Mouse (Mus musculus) intestine, embryonic 14.5 days (tissue): ENCODE results near the gene Slc23a2. TPM values are rescaled to one million over a fixed set of nuclear protein-coding genes. Genes with fewer than 3 reads are reported as not detected.

Source experiments
- ATAC-seq: fragments of 200-750 bp; cut with Nextera tagmentation; replicated peaks from 2 replicates; pipeline ENCODE4 v1.8.0; 2017; ENCODE audit warnings: low read depth, moderate number of reproducible peaks, moderate TSS enrichment, moderate library complexity; ENCODE audit not compliant: low FRiP score, low TSS enrichment
- DNase-seq: peaks from one replicate; pipeline ENCODE4 v3.0.0-alpha.2; 2018; ENCODE audit warnings: low spot score
- H3K27ac ChIP-seq: fragments of 300-500 bp; sonication (generic); 2 replicates; pipeline ENCODE4 v1.5.1; 2014; ENCODE audit warnings: low read depth, mild to moderate bottlenecking, control low read depth
- H3K27me3 ChIP-seq: fragments of 300-500 bp; sonication (generic); replicated peaks from 2 replicates; pipeline ENCODE4 v1.6.1; 2014; ENCODE audit warnings: low read length, control low read depth; ENCODE audit not compliant: control insufficient read depth, insufficient read depth
- H3K36me3 ChIP-seq: fragments of 300-500 bp; sonication (generic); 2 replicates; pipeline ENCODE4 v1.6.1; 2014; ENCODE audit warnings: low read length, control low read depth; ENCODE audit not compliant: control insufficient read depth, insufficient read depth
- H3K4me1 ChIP-seq: fragments of 300-500 bp; sonication (generic); replicated peaks from 2 replicates; pipeline ENCODE4 v1.6.1; 2014; ENCODE audit warnings: low read length, control low read depth, mixed read lengths; ENCODE audit not compliant: control insufficient read depth, insufficient read depth
- H3K4me2 ChIP-seq: fragments of 300-500 bp; sonication (generic); 2 replicates; pipeline ENCODE4 v1.6.1; 2014; ENCODE audit warnings: low read length
- H3K4me3 ChIP-seq: fragments of 300-500 bp; sonication (generic); 2 replicates; pipeline ENCODE4 v1.5.1; 2014; ENCODE audit warnings: low read depth, low read length, control low read depth, mixed read lengths
- H3K9ac ChIP-seq: fragments of 300-500 bp; sonication (generic); 2 replicates; pipeline ENCODE4 v1.6.1; 2014; ENCODE audit warnings: mild to moderate bottlenecking, low read length
- H3K9me3 ChIP-seq: fragments of 300-500 bp; sonication (generic); 2 replicates; pipeline ENCODE4 v1.6.1; 2016; ENCODE audit warnings: low read length, control low read depth; ENCODE audit not compliant: control insufficient read depth
- WGBS: fragments of 180-500 bp; shearing (Covaris S2); extraction: QIAGEN DNeasy Blood & Tissue Kit; methylation state at CpG from one replicate; pipeline ENCODE4 v1.1.7; 2014; 5-methylcytosine and 5-hydroxymethylcytosine counted together
- polyA plus RNA-seq: library from polyadenylated mRNA; unstranded; fragments of >200 nt; fragmentation: Nextera tagmentation; extraction: Ambion mirVana; gene quantifications from 2 replicates; pipeline ENCODE4 v1.2.1, GENCODE M21; 2014

Gene Slc23a2
- polyA plus RNA-seq, 1 experiment from 2014 or later, result 17.4 TPM

GRCm38 (mm10) chr2:132171939-132172338, 27.0 kb upstream of the Slc23a2 start:
- H3K4me3 ChIP-seq, result no peak overlapping the region
- ATAC-seq, result no peak
- H3K27ac ChIP-seq, result no peak overlapping the region
- WGBS, result 79% methylated on average over 8 of the region's 8 CpGs
- H3K36me3 ChIP-seq, result no peaks in the 10 kb centered on the region
- H3K9ac ChIP-seq, result no peak overlapping the region
- no peaks in the 10 kb centered on the region for H3K9me3 ChIP-seq
- no peak overlapping the region for H3K4me2 ChIP-seq
- H3K4me1 ChIP-seq, result no peaks in the 10 kb centered on the region
- no peaks in the 10 kb centered on the region for H3K27me3 ChIP-seq
- no peak for DNase-seq

- DNase-seq (no peak), ATAC-seq (no peak)
- 84% methylated on average over 7 of the region's 7 CpGs for WGBS
- no peaks in the 10 kb centered on the region for H3K27me3 ChIP-seq
- no peaks in the 10 kb centered on the region for H3K36me3 ChIP-seq
- no peak overlapping the region for H3K4me3 ChIP-seq
- no peak overlapping the region for H3K27ac ChIP-seq
- H3K4me2 ChIP-seq, result no peak overlapping the region
- H3K4me1 ChIP-seq, result no peaks in the 10 kb centered on the region
- H3K9ac ChIP-seq, result no peak overlapping the region
- no peaks in the 10 kb centered on the region for H3K9me3 ChIP-seq
These were observed 24.2 kb upstream of the Slc23a2 start for GRCm38 (mm10) chr2:132169150-132169549.

- Histone ChIP-seq H3K4me1 (no peaks in the 10 kb centered on the region), H3K4me2 (no peak overlapping the region), H3K4me3 (no peak overlapping the region), H3K9ac (no peak overlapping the region), H3K9me3 (no peaks in the 10 kb centered on the region), H3K36me3 (no peaks in the 10 kb centered on the region), H3K27ac (no peak overlapping the region), H3K27me3 (no peaks in the 10 kb centered on the region)
- 85% methylated on average over 1 of the region's 1 CpGs for WGBS
- no peak for ATAC-seq
- no peak for DNase-seq
These were observed 18.7 kb upstream of the Slc23a2 start for GRCm38 (mm10) chr2:132163626-132164025.

- H3K4me1 ChIP-seq, result no peaks in the 10 kb centered on the region
- no peak for DNase-seq
- no peak for ATAC-seq
- no peaks in the 10 kb centered on the region for H3K9me3 ChIP-seq
- H3K9ac ChIP-seq, result no peak overlapping the region
- H3K27me3 ChIP-seq, result no peaks in the 10 kb centered on the region
- no peak overlapping the region for H3K4me2 ChIP-seq
- no peak overlapping the region for H3K4me3 ChIP-seq
- no peaks in the 10 kb centered on the region for H3K36me3 ChIP-seq
- no peak overlapping the region for H3K27ac ChIP-seq
- 74% methylated on average over 4 of the region's 4 CpGs for WGBS
These were observed 12.6 kb upstream of the Slc23a2 start for GRCm38 (mm10) chr2:132157482-132157881.

GRCm38 (mm10) chr2:132152670-132153069, 7.8 kb upstream of the Slc23a2 start:
- Histone ChIP-seq H3K36me3 (no peaks in the 10 kb centered on the region), H3K9me3 (no peaks in the 10 kb centered on the region), H3K9ac (no peak overlapping the region), H3K4me1 (no peaks in the 10 kb centered on the region), H3K27me3 (no peaks in the 10 kb centered on the region), H3K4me2 (no peak overlapping the region), H3K27ac (no peak overlapping the region), H3K4me3 (no peak overlapping the region)
- no peak for ATAC-seq
- DNase-seq, result no peak
- 51% methylated on average over 5 of the region's 5 CpGs for WGBS

- Histone ChIP-seq H3K4me3 (no peak overlapping the region), H3K27me3 (no peaks in the 10 kb centered on the region), H3K4me1 (0 out of 2 replicates have a peak, but pooled peaks cover under 1% of the 10 kb centered on the region), H3K4me2 (no peak overlapping the region), H3K9ac (no peak overlapping the region), H3K36me3 (no peaks in the 10 kb centered on the region), H3K9me3 (no peaks in the 10 kb centered on the region), H3K27ac (no peak overlapping the region)
- ATAC-seq (no peak), DNase-seq (no peak)
- 74% methylated on average over 6 of the region's 6 CpGs for WGBS
These were observed 6.7 kb upstream of the Slc23a2 start for GRCm38 (mm10) chr2:132151592-132151991.

- WGBS, result 50% methylated on average over 1 of the region's 1 CpGs
- no peak overlapping the region for H3K27ac ChIP-seq
- H3K9me3 ChIP-seq, result no peaks in the 10 kb centered on the region
- no peak for DNase-seq
- no peak overlapping the region for H3K4me2 ChIP-seq
- H3K4me1 ChIP-seq, result 0 out of 2 replicates have a peak, but pooled peaks cover 3% of the 10 kb centered on the region
- H3K36me3 ChIP-seq, result no peaks in the 10 kb centered on the region
- no peak overlapping the region for H3K4me3 ChIP-seq
- ATAC-seq, result no peak
- H3K27me3 ChIP-seq, result 0 out of 2 replicates have a peak, but pooled peaks cover 2% of the 10 kb centered on the region
- no peak overlapping the region for H3K9ac ChIP-seq
These were observed 6.0 kb upstream of the Slc23a2 start for GRCm38 (mm10) chr2:132150926-132151325.

GRCm38 (mm10) chr2:132146502-132146901, 1.6 kb upstream of the Slc23a2 start:
- Histone ChIP-seq H3K4me3 (no peak overlapping the region), H3K4me1 (peaks cover 16% of the 10 kb centered on the region; the same call in 1 of the 2 replicates), H3K9me3 (no peaks in the 10 kb centered on the region), H3K9ac (no peak overlapping the region), H3K27ac (no peak overlapping the region), H3K27me3 (0 out of 2 replicates have a peak, but pooled peaks cover 7% of the 10 kb centered on the region), H3K4me2 (no peak overlapping the region), H3K36me3 (peaks cover 5% of the 10 kb centered on the region; the same call in 1 of the 2 replicates)
- DNase-seq (no peak), ATAC-seq (no peak)
- WGBS, result 29% methylated on average over 4 of the region's 4 CpGs
